Mouse (Mus musculus) liver, adult 2 months (tissue): ENCODE measurements around the gene Ambra1. TPM values are rescaled to one million over a fixed set of nuclear protein-coding genes. Genes with fewer than 3 reads are reported as not detected.

Source experiments
- DNase-seq: peaks from one replicate; pipeline ENCODE4 v3.0.0-alpha.2; 2011; ENCODE audit warnings: low read depth, low spot score; ENCODE audit errors: extremely low read depth
- H3K27ac ChIP-seq: fragments of 200-500 bp; replicated peaks from 2 replicates; pipeline ENCODE4 v1.5.1; 2012; ENCODE audit warnings: low read depth, mild to moderate bottlenecking, control low read depth, inconsistent platforms, low read length; ENCODE audit not compliant: insufficient read depth
- H3K27me3 ChIP-seq: fragments of 200-500 bp; 2 replicates; pipeline ENCODE4 v1.6.1; 2012; ENCODE audit warnings: mild to moderate bottlenecking, moderate library complexity, low read length, inconsistent platforms; ENCODE audit not compliant: control insufficient read depth, insufficient read depth
- H3K36me3 ChIP-seq: fragments of 200-500 bp; 2 replicates; pipeline ENCODE4 v1.6.1; 2012; ENCODE audit warnings: low read length, inconsistent platforms; ENCODE audit not compliant: control insufficient read depth, insufficient read depth
- H3K4me1 ChIP-seq: fragments of 200-500 bp; 2 replicates; pipeline ENCODE4 v1.6.1; 2011; ENCODE audit warnings: low read length; ENCODE audit not compliant: control insufficient read depth, insufficient read depth
- H3K4me3 ChIP-seq: fragments of 200-500 bp; 2 replicates; pipeline ENCODE4 v1.5.1; 2011; ENCODE audit warnings: low read depth, mild to moderate bottlenecking, control low read depth, low read length, moderate library complexity; ENCODE audit not compliant: insufficient read depth
- H3K79me2 ChIP-seq: fragments of 200-500 bp; 2 replicates; pipeline ENCODE4 v1.6.1; 2012; ENCODE audit warnings: inconsistent platforms, mild to moderate bottlenecking, low read length, moderate library complexity; ENCODE audit not compliant: control insufficient read depth, insufficient read depth
- H3K9ac ChIP-seq: fragments of 200-500 bp; 2 replicates; pipeline ENCODE4 v1.6.1; 2012; ENCODE audit warnings: low read depth, mild to moderate bottlenecking, control low read depth, inconsistent platforms, low read length
- CTCF ChIP-seq: fragments of 200-500 bp; IDR thresholded peaks from 2 replicates; pipeline ENCODE4 v1.5.1; 2011; ENCODE audit warnings: low read depth, low read length, control low read depth
- POLR2A ChIP-seq: fragments of 200-500 bp; IDR thresholded peaks from 2 replicates; pipeline ENCODE4 v1.6.1; 2011; ENCODE audit warnings: low read length, control low read depth; ENCODE audit not compliant: insufficient read depth; ENCODE audit errors: extremely low read depth
- WGBS: fragments of 180-500 bp; shearing (Covaris S2); methylation state at CpG from one replicate; pipeline ENCODE4 v1.1.7; 2018; 5-methylcytosine and 5-hydroxymethylcytosine counted together
- polyA plus RNA-seq: library from polyadenylated mRNA; depleted of rRNA; stranded (reverse); fragments of >200 nt; gene quantifications from 2 replicates; pipeline ENCODE4 v1.2.3, GENCODE M21; 2012
- total RNA-seq: library from RNA; depleted of rRNA; stranded (reverse); fragments of >200 nt; gene quantifications from 2 replicates; pipeline ENCODE4 v1.2.3, GENCODE M21; 2014

Gene Ambra1
- total and polyA plus RNA-seq, 2 experiments, result 11.0 to 12.4 TPM

GRCm38 (mm10) chr2:91934826-91935525 lies 205.0 kb downstream of the Ambra1 start:
- no peak overlapping the region for H3K9ac ChIP-seq
- TF ChIP-seq CTCF (no peak), POLR2A (no peak)
- no peaks in the 10 kb centered on the region for H3K79me2 ChIP-seq
- H3K36me3 ChIP-seq, result peaks cover 18% of the 10 kb centered on the region
- H3K27ac ChIP-seq, result no peak overlapping the region
- H3K4me3 ChIP-seq, result no peak overlapping the region
- DNase-seq, result no peak
- WGBS, result 90% methylated on average over 9 of the region's 9 CpGs
- H3K27me3 ChIP-seq, result no peaks in the 10 kb centered on the region
- H3K4me1 ChIP-seq, result peaks cover 4% of the 10 kb centered on the region; the same call in 1 of the 2 replicates

DNA sequence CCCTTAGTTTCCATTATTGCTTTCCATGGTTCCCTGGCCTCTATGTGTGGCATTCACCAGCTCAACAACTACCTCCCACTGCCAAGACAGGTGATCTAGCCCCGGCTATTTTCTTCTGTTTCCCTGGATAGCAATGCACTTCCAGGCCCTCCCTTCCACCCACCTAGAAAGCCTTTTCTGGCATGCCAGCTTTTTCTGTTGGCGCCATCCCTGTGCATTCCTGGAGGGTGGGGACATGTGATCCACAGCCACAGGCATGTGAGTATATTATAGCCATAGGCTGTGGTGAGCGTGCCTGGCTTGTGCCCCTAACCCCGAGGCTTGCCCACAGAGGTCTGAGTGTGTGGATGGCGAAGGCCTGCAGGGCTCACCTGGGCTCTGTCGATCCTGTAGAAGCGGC lies 206.2 kb downstream of the Ambra1 start:
- 97% methylated on average over 7 of the region's 7 CpGs for whole genome bisulfite sequencing
- no peak overlapping the region for H3K9ac ChIP-seq
- H3K79me2 ChIP-seq, result no peaks in the 10 kb centered on the region
- no peaks in the 10 kb centered on the region for H3K4me1 ChIP-seq
- H3K27ac ChIP-seq, result no peak overlapping the region
- no peak overlapping the region for H3K4me3 ChIP-seq
- no peak for DNase-seq
- no peaks in the 10 kb centered on the region for H3K27me3 ChIP-seq
- TF ChIP-seq CTCF, result no peak
- TF ChIP-seq POLR2A, result no peak
- H3K36me3 ChIP-seq, result peaks cover 18% of the 10 kb centered on the region

DNA sequence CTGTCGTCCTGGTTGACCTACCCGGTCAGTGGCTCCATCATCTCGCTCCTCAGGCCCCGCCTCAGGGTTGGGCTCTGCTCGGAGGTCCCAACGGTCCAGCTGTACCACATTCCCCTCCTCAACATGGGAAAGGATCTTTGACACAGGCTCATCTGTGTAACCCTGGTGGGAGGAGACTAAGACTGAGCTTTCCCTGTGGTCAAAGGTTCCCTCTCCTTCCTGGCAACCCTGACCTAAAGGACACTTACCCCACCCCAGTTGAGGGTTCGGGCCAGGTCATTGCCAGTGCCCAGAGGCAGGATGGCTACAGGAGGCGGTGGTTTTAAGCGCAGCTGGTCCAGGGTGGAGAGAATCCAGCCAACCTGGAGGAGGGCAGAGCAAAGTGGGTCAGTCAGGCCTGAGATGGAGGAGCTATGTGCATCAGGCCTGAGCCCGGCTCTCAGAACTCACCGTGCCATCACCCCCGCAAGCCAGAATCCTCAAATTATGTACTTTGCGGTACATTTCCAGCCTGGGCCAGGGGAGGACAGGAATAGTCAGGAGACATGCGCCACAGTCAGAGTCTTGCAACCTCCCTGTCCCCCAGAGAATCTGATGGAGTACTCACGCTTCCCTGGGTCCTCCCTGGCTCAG lies 209.5 kb downstream of the Ambra1 start:
- DNase-seq, result no peak
- WGBS, result 89% methylated on average over 15 of the region's 15 CpGs

DNA sequence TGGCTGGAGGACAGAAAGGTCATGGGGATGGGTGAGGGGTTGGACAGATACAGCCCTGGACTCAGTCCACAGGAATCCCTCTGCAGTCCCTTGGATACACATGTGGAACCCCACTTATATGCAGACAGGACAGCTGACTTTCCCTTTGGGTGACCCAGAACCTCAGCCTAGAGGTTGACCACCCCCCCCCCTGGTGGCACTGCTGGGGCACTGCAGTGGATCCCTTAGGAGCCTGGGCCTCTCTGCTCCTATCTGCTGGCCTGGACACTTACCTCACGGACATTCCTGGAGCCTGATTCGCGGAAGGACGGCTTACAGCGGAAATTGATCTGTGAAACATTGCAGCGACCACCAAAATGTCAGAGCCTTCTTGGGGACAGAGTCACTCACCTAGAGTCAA lies 212.4 kb downstream of the Ambra1 start:
- Histone ChIP-seq H3K27me3 (no peaks in the 10 kb centered on the region), H3K79me2 (peaks cover 21% of the 10 kb centered on the region), H3K4me3 (no peak overlapping the region), H3K36me3 (peaks cover 12% of the 10 kb centered on the region), H3K4me1 (no peaks in the 10 kb centered on the region), H3K27ac (no peak overlapping the region), H3K9ac (no peak overlapping the region)
- WGBS, result 76% methylated on average over 6 of the region's 6 CpGs
- TF ChIP-seq POLR2A, result no peak
- peak; percentile 52; the same call in 1 of the 2 replicates for TF ChIP-seq CTCF
- DNase-seq, result no peak

More for the DNA sequence above, 209.5 kb downstream of the Ambra1 start:
- no peaks in the 10 kb centered on the region for H3K27me3 ChIP-seq
- H3K36me3 ChIP-seq, result peaks cover 20% of the 10 kb centered on the region
- TF ChIP-seq CTCF (no peak), POLR2A (no peak)
- 0 out of 2 replicates have a peak, but pooled peaks cover under 1% of the 10 kb centered on the region for H3K79me2 ChIP-seq
- H3K4me1 ChIP-seq, result no peaks in the 10 kb centered on the region
- H3K4me3 ChIP-seq, result no peak overlapping the region
- H3K9ac ChIP-seq, result no peak overlapping the region
- H3K27ac ChIP-seq, result no peak overlapping the region

DNA sequence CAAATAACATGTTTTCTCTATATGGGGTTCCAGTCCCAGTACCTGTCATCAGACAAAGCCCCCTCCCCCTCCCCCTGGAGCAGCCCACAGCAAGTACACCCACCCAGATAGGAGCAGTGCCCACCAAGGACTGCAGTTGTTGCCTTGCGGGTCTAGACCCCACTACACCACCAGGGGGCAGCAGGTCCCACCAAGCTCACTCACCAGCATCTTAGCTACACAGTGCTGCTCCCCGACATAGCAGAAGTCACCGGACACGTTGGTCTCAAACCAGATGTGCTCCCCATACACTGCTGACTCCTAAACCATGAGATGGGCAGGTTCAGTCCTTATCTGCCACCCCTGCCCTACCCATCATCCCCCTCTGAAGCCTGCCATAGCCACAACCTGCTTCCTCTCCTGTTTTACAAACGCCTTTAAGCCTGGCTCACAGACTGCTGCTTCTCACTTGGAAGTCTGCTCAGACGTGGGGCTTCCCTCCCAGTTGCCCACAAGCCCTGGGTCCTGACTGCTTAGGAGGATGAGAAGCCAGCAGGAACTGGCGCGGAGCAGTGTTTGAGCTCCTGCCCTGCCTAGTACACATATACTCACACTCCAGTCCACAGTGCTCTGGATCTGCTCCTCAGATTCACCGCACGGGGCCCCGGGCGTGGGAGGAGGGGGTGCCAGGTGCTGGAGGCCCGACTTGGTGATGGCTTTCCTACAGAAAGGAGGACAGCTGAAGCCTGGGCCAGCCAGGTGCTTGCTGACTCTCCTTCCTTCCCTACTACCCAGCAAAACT lies 214.4 kb downstream of the Ambra1 start:
- Histone ChIP-seq H3K36me3 (peaks cover 4% of the 10 kb centered on the region; the same call in 1 of the 2 replicates), H3K4me3 (no peak overlapping the region), H3K4me1 (peaks cover 2% of the 10 kb centered on the region), H3K27me3 (no peaks in the 10 kb centered on the region), H3K27ac (no peak overlapping the region), H3K9ac (no peak overlapping the region), H3K79me2 (peaks cover 23% of the 10 kb centered on the region)
- TF ChIP-seq CTCF (peak; percentile 98), POLR2A (no peak)
- WGBS, result 62% methylated on average over 13 of the region's 13 CpGs
- DNase-seq, result peak; percentile 31
